Mouse (Mus musculus) natural killer cell, adult 2 months (primary cell): ENCODE results near the gene Pygb.
A peak's percentile ranks its signal among the peaks of the same experiment; 100 is the strongest.

Experiments
- DNase-seq, 2 experiments: peaks; one replicate each; pipeline ENCODE4 v3.0.0; 2022; ENCODE audit warnings: low spot score in 2 of 2

Gene Pygb

GRCm38 (mm10) chr2:150786251-150787180 lies at the start of gene Pygb:
Gene Pygb, plus strand, starts transcription at chr2:150786735.
- DNase-seq = peak; percentile 73 to 79

- DNase-seq = no peak
These were observed 48.7 kb upstream of the Pygb start for GRCm38 (mm10) chr2:150737881-150738280.

GRCm38 (mm10) chr2:150740145-150740841 lies 46.2 kb upstream of the Pygb start:
- DNase-seq = no peak

- no peak for DNase-seq
These were observed 45.1 kb upstream of the Pygb start for GRCm38 (mm10) chr2:150741405-150741804.

GRCm38 (mm10) chr2:150745016-150745415 lies 41.5 kb upstream of the Pygb start:
- DNase-seq = no peak

GRCm38 (mm10) chr2:150748854-150749253 lies 37.7 kb upstream of the Pygb start, which contains the start of gene Entpd6:
Gene Entpd6, plus strand, starts transcription at chr2:150749042.
- peak; percentile 94 to 96 for DNase-seq

GRCm38 (mm10) chr2:150749283-150749682 lies 37.3 kb upstream of the Pygb start:
- DNase-seq = no peak

GRCm38 (mm10) chr2:150750129-150750979 lies 36.2 kb upstream of the Pygb start:
- peak; percentile 30 to 39 for DNase-seq

- no peak for DNase-seq
These were observed 31.5 kb upstream of the Pygb start for GRCm38 (mm10) chr2:150755016-150755415.

- DNase-seq = no peak
These were observed 25.1 kb upstream of the Pygb start for GRCm38 (mm10) chr2:150761476-150761875.

- DNase-seq = no peak
These were observed 20.9 kb upstream of the Pygb start for GRCm38 (mm10) chr2:150765619-150766018.

GRCm38 (mm10) chr2:150766083-150766862 lies 20.3 kb upstream of the Pygb start:
- DNase-seq = no peak

- DNase-seq = no peak
These were observed 17.9 kb upstream of the Pygb start for GRCm38 (mm10) chr2:150768678-150769077.

- no peak for DNase-seq
These were observed 15.8 kb upstream of the Pygb start for GRCm38 (mm10) chr2:150770747-150771146.

- DNase-seq = no peak
These were observed 15.4 kb upstream of the Pygb start for GRCm38 (mm10) chr2:150771169-150771568.

GRCm38 (mm10) chr2:150771996-150772395 lies 14.5 kb upstream of the Pygb start:
- no peak for DNase-seq

GRCm38 (mm10) chr2:150772466-150773119 lies 13.9 kb upstream of the Pygb start:
- DNase-seq = no peak

GRCm38 (mm10) chr2:150782801-150783200 lies 3.7 kb upstream of the Pygb start:
- no peak for DNase-seq

- DNase-seq = no peak
These were observed 768 bp downstream of the Pygb start for GRCm38 (mm10) chr2:150787234-150787771.
